Mouse (Mus musculus) spleen, postnatal 0 days (tissue): Measurements from ENCODE around the gene Cnnm4. TPM values are rescaled to one million over a fixed set of nuclear protein-coding genes. Genes with fewer than 3 reads are reported as not detected.

Experiments used
- polyA plus RNA-seq: library from polyadenylated mRNA; unstranded; fragments of >200 nt; fragmentation: Nextera tagmentation; extraction: Ambion mirVana; gene quantifications from 2 replicates; pipeline ENCODE4 v1.2.1, GENCODE M21; 2015

The Cnnm4 gene
- 4.3 and 6.3 TPM in 2 replicates for polyA plus RNA-seq

DNA sequence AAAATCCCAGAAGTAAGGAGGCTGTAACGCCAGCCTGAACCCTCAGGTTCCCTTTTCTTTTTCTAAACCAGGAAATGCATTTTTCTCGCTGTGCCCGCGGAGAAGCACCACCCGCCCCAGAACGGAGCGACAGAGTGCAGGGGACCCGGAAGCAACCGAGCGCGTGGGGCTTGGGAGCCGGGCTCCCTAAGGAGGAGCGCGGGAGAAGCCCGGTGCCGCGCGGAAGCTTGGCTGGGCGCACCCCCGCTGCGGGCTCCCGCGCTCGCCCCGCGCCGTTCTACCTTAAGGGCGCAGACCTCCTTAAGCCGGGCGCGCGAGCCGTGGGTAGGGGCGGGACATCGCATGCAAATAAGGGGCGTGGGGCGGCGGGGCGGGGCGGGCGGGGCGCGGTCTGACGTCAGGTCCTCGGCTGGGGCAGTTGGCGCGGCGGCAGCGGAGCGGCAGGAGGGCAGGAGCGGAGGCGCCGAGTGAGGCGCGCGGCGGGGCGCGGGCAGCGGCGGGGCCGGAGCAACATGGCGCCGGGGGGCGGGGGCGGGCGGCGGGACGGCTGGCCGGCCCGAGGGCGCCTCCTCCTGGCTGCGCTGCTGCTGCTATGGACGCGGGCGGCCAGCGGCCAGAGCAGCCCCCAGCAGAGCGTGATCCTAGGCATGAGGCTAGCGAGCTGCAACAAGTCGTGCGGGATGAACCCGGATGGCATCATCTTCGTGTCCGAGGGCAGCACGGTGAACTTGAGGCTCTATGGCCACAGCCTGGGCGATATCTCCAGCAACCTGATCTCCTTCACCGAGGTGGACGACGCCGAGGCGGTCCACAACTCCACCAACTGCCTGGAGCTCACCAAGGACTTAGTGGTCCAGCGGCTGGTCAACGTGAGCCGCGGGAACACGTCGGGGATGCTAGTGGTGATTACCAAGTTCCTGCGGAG, at the start of gene Cnnm4:
Gene Cnnm4 (plus strand): TSS at position 440 of the 925 bp plus-strand sequence.

GRCm38 (mm10) chr1:36444471-36445464, 26.7 kb upstream of the Cnnm4 start, which contains the start of gene Lman2l:
Gene Lman2l (minus strand): TSS chr1:36445271.

GRCm38 (mm10) chr1:36511289-36512021, 40.0 kb downstream of the Cnnm4 start, which contains the start of gene Cnnm3:
Gene Cnnm3 (plus strand): TSS chr1:36511867.

GRCm38 (mm10) chr1:36536783-36537182, 65.4 kb downstream of the Cnnm4 start, which contains the start of gene Ankrd23:
Gene Ankrd23 (minus strand): TSS chr1:36536883.

GRCm38 (mm10) chr1:36539186-36539585, 67.8 kb downstream of the Cnnm4 start, which contains the start of gene Gm42417:
Gene Gm42417 (minus strand): TSS chr1:36539429.

DNA sequence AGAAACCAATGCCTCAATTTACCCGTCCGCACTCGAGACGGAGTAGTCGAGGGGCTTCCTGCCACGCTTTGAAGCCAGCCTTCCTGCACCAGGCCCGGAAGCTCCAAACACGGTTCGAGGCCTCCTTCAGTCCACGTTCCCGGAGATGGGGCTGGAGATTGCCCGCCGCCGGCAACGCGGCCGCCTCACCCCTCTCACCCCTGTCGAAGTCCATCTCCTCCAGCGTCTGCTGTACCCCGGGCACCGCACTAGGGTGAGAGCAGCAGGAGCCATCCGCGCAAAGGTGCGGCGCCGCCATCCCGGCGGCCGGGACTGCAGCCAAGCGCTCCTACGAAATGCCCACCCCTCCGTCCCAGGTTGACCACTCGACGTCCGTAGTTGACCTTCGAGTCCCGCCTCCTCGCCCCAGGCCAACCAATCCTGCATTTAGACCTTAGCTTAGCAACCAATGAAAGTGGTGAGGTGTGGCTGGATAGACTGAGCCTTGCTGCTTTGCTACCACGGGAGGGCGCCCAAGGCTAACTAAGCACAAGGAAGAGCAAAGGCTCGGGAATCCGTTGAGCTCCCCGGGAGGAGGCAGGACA, 75.6 kb downstream of the Cnnm4 start, which contains the start of gene Ankrd39:
Gene Ankrd39 (minus strand): TSS at position 558 of the 584 bp plus-strand sequence.

Other genes with a start within 250 kb of the Cnnm4 start
- gene Uggt1, start 226.9 kb upstream of the Cnnm4 start, polyA plus RNA-seq = 20.7 and 25.7 TPM in 2 replicates
- 8.4 and 9.5 TPM in 2 replicates for gene Neurl3, start 196.9 kb upstream of the Cnnm4 start, polyA plus RNA-seq
- gene Arid5a, start 163.9 kb upstream of the Cnnm4 start, polyA plus RNA-seq = 8.3 and 10.4 TPM in 2 replicates
- gene Kansl3, start 102.4 kb upstream of the Cnnm4 start, polyA plus RNA-seq = 15.3 and 16.2 TPM in 2 replicates
- 0.10 and 0.16 TPM in 2 replicates for gene Fer1l5, start 99.3 kb upstream of the Cnnm4 start, polyA plus RNA-seq
- 14.2 and 15.4 TPM in 2 replicates for gene Lman2l, start 26.3 kb upstream of the Cnnm4 start, polyA plus RNA-seq
- gene Cnnm3, start 40.2 kb downstream of the Cnnm4 start, polyA plus RNA-seq = 2.0 and 2.8 TPM in 2 replicates
- 4.8 and 8.5 TPM in 2 replicates for gene Ankrd23, start 65.3 kb downstream of the Cnnm4 start, polyA plus RNA-seq
- gene Gm42417, start 67.8 kb downstream of the Cnnm4 start, polyA plus RNA-seq = 0.32 TPM in 1 of 2 replicates, not detected in the other
- 10.7 and 15.7 TPM in 2 replicates for gene Ankrd39, start 75.8 kb downstream of the Cnnm4 start, polyA plus RNA-seq
- 3.9 and 5.1 TPM in 2 replicates for gene Sema4c, start 86.7 kb downstream of the Cnnm4 start, polyA plus RNA-seq
- gene Fam178b, start 211.6 kb downstream of the Cnnm4 start, polyA plus RNA-seq = 0.42 and 0.88 TPM in 2 replicates
- gene Cox5b, start 219.8 kb downstream of the Cnnm4 start, polyA plus RNA-seq = 545 and 584 TPM in 2 replicates
- gene 4933424G06Rik, start 238.5 kb downstream of the Cnnm4 start, polyA plus RNA-seq = not detected in 2 replicates
- gene Actr1b, start 242.8 kb downstream of the Cnnm4 start, polyA plus RNA-seq = 23.0 and 24.7 TPM in 2 replicates